Mouse (Mus musculus) midbrain, embryonic 10.5 days (tissue): ENCODE data around the gene Marc2. TPM values are rescaled to one million over a fixed set of nuclear protein-coding genes. Genes with fewer than 3 reads are reported as not detected.

Experiments used
- DNase-seq: peaks from one replicate; pipeline ENCODE4 v3.0.0-alpha.2; 2017; ENCODE audit warnings: low spot score
- H3K27ac ChIP-seq: fragments of 300-500 bp; sonication (generic); replicated peaks from 2 replicates; pipeline ENCODE4 v1.5.1; 2016; ENCODE audit warnings: mild to moderate bottlenecking
- H3K27me3 ChIP-seq: fragments of 300-500 bp; sonication (generic); 2 replicates; pipeline ENCODE4 v1.6.1; 2016; ENCODE audit warnings: low read depth, mild to moderate bottlenecking; ENCODE audit not compliant: poor library complexity, severe bottlenecking
- H3K36me3 ChIP-seq: fragments of 300-500 bp; sonication (generic); 2 replicates; pipeline ENCODE4 v1.6.1; 2016; ENCODE audit warnings: mild to moderate bottlenecking, moderate library complexity
- H3K4me1 ChIP-seq: fragments of 300-500 bp; sonication (generic); 2 replicates; pipeline ENCODE4 v1.6.1; 2016
- H3K4me3 ChIP-seq: fragments of 300-500 bp; sonication (generic); 2 replicates; pipeline ENCODE4 v1.5.1; 2016; ENCODE audit warnings: mild to moderate bottlenecking, moderate library complexity
- H3K9me3 ChIP-seq: fragments of 300-500 bp; sonication (generic); replicated peaks from 2 replicates; pipeline ENCODE4 v1.6.1; 2016; ENCODE audit warnings: mild to moderate bottlenecking
- WGBS: fragments of 180-500 bp; shearing (Covaris S2); methylation state at CpG from one replicate; pipeline ENCODE4 v1.1.7; 2016; 5-methylcytosine and 5-hydroxymethylcytosine counted together
- polyA plus RNA-seq: library from polyadenylated mRNA; unstranded; fragments of >200 nt; fragmentation: Nextera tagmentation; extraction: Ambion mirVana; gene quantifications from 2 replicates; pipeline ENCODE4 v1.2.1, GENCODE M21; 2016

Gene Marc2
- polyA plus RNA-seq, 1 experiment from 2014 or later = 85.7 TPM

GRCm38 (mm10) chr1:184786376-184787151, 59.7 kb downstream of the Marc2 start:
- Histone ChIP-seq H3K27me3 (no peaks in the 10 kb centered on the region), H3K27ac (no peak overlapping the region), H3K4me1 (no peaks in the 10 kb centered on the region), H3K36me3 (no peaks in the 10 kb centered on the region), H3K9me3 (no peaks in the 10 kb centered on the region), H3K4me3 (no peak overlapping the region)
- no peak for DNase-seq
- 70% methylated on average over 13 of the region's 13 CpGs for WGBS

- DNase-seq = no peak
- no peaks in the 10 kb centered on the region for H3K36me3 ChIP-seq
- H3K4me1 ChIP-seq = no peaks in the 10 kb centered on the region
- no peak overlapping the region for H3K27ac ChIP-seq
- no peaks in the 10 kb centered on the region for H3K27me3 ChIP-seq
- no peak overlapping the region for H3K4me3 ChIP-seq
- no peaks in the 10 kb centered on the region for H3K9me3 ChIP-seq
- 87% methylated on average over 4 of the region's 4 CpGs for WGBS
Measured at GRCm38 (mm10) chr1:184783641-184784040, 62.6 kb downstream of the Marc2 start.

- no peaks in the 10 kb centered on the region for H3K9me3 ChIP-seq
- no peak overlapping the region for H3K27ac ChIP-seq
- no peaks in the 10 kb centered on the region for H3K27me3 ChIP-seq
- 89% methylated on average over 14 of the region's 14 CpGs for WGBS
- no peak for DNase-seq
- H3K4me3 ChIP-seq = no peak overlapping the region
- peaks cover 2% of the 10 kb centered on the region; the same call in 1 of the 2 replicates for H3K4me1 ChIP-seq
- H3K36me3 ChIP-seq = no peaks in the 10 kb centered on the region
Measured at GRCm38 (mm10) chr1:184782161-184782513, 64.1 kb downstream of the Marc2 start.

DNA sequence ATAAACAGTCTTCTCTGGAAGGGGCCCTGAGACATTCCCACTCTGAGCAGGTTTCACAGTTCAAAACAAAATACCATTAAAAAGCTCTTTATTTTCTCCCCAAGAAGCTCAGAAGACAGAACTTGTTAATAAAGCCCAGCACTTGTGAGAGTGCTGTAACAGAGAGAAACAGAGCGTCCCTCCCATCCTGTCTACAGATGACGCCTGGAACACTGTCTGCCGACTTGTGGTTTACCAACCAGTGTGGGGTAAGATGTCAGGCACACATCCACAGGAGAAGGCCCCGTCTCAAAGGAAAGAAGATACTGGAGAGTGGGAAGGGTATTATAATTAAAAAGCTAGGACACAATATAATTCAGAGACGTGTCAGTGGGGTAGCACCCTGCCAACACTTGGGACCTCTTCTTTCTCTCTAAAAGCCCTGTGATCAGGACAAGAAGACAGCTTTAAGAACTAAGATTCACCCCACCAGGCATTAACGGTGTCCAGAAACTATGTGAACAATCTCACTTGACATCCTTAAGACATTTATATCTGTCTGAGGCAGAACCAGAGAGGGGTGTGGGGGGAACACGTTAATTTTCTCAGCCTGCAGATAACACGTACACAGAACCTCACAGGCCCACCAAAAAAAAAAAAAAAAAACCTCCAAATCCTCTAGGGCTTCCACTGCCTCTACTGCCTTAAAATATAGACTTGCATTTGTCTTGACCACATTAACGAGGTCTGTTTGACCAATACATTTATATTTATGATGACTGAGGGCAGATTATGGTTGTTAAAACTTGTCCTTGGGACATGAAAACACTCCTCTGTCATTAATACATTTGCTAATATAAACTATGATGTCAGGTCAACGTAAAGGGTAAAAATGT, 64.7 kb downstream of the Marc2 start:
- no peaks in the 10 kb centered on the region for H3K36me3 ChIP-seq
- H3K4me3 ChIP-seq = no peak overlapping the region
- no peak for DNase-seq
- no peaks in the 10 kb centered on the region for H3K27me3 ChIP-seq
- WGBS = 85% methylated on average over 10 of the region's 10 CpGs
- H3K27ac ChIP-seq = no peak overlapping the region
- H3K4me1 ChIP-seq = peaks cover 4% of the 10 kb centered on the region; the same call in 1 of the 2 replicates
- H3K9me3 ChIP-seq = no peaks in the 10 kb centered on the region

DNA sequence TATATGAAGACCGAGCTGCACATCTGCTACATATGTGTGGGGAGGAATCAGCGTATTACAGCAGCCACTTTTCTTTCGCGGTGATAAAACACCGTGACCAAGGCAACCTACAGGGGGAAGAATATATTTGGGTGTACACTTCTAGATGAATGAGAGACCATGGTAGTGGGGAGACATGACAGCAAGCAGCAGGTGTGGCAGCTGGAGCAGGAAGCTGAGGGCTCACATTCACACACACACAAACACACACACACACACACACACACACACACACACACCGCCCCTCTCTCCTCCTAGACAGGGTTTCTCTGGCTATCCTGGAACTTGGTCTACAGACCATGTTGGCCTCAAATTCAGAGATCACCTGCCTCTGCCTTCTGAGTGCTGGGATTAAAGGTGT, 68.1 kb downstream of the Marc2 start:
- no peaks in the 10 kb centered on the region for H3K9me3 ChIP-seq
- DNase-seq = no peak
- H3K4me3 ChIP-seq = no peak overlapping the region
- no peak overlapping the region for H3K27ac ChIP-seq
- H3K36me3 ChIP-seq = no peaks in the 10 kb centered on the region
- peaks cover 4% of the 10 kb centered on the region; the same call in 1 of the 2 replicates for H3K4me1 ChIP-seq
- H3K27me3 ChIP-seq = no peaks in the 10 kb centered on the region
- 94% methylated on average over 6 of the region's 6 CpGs for WGBS

GRCm38 (mm10) chr1:184777061-184777795, 69.0 kb downstream of the Marc2 start:
- no peaks in the 10 kb centered on the region for H3K27me3 ChIP-seq
- no peaks in the 10 kb centered on the region for H3K36me3 ChIP-seq
- WGBS = 35% methylated on average over 22 of the region's 22 CpGs
- peaks cover 4% of the 10 kb centered on the region; the same call in 1 of the 2 replicates for H3K4me1 ChIP-seq
- DNase-seq = no peak
- H3K9me3 ChIP-seq = no peaks in the 10 kb centered on the region
- H3K27ac ChIP-seq = no peak overlapping the region
- no peak overlapping the region for H3K4me3 ChIP-seq

GRCm38 (mm10) chr1:184775289-184775688, 71.0 kb downstream of the Marc2 start:
- no peak for DNase-seq
- H3K27me3 ChIP-seq = peaks cover 10% of the 10 kb centered on the region
- H3K36me3 ChIP-seq = no peaks in the 10 kb centered on the region
- no peak overlapping the region for H3K27ac ChIP-seq
- WGBS = 56% methylated on average over 9 of the region's 9 CpGs
- no peak overlapping the region for H3K4me3 ChIP-seq
- no peaks in the 10 kb centered on the region for H3K9me3 ChIP-seq
- H3K4me1 ChIP-seq = peaks cover 12% of the 10 kb centered on the region

GRCm38 (mm10) chr1:184771891-184772249, 74.4 kb downstream of the Marc2 start:
- WGBS = 11% methylated on average over 9 of the region's 9 CpGs
- Histone ChIP-seq H3K36me3 (no peaks in the 10 kb centered on the region), H3K27me3 (peaks cover 10% of the 10 kb centered on the region), H3K27ac (no peak overlapping the region), H3K4me1 (peaks cover 8% of the 10 kb centered on the region), H3K4me3 (no peak overlapping the region; the same call in 1 of the 2 replicates), H3K9me3 (no peaks in the 10 kb centered on the region)
- DNase-seq = no peak

GRCm38 (mm10) chr1:184771202-184771890, 74.9 kb downstream of the Marc2 start:
- no peak overlapping the region for H3K27ac ChIP-seq
- H3K27me3 ChIP-seq = peaks cover 10% of the 10 kb centered on the region
- H3K4me1 ChIP-seq = peaks cover 8% of the 10 kb centered on the region
- WGBS = 32% methylated on average over 18 of the region's 18 CpGs
- H3K9me3 ChIP-seq = no peaks in the 10 kb centered on the region
- H3K4me3 ChIP-seq = no peak overlapping the region; the same call in 1 of the 2 replicates
- no peaks in the 10 kb centered on the region for H3K36me3 ChIP-seq
- DNase-seq = peak; percentile 82

DNA sequence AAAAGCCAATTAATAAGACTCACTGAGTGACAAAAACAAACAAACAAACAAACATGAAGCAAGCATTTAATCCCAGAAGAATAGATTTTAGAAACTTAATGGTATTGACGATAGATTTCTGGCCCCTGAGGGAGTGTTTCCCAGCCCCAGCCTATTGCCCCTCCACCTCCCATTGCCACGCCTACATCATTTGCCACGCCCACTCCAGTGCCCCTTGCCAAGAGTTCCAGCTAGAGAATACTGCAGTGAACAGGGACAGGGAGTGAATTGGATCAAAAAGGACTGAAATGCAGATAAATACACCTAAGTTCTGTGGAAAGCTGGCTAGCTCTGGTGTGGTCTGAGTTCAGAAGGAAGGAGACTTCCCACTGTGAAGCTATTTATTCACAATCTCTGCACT, 82.4 kb downstream of the Marc2 start:
- H3K27me3 ChIP-seq = no peaks in the 10 kb centered on the region

More for the DNA sequence above, 82.4 kb downstream of the Marc2 start:
- no peak overlapping the region for H3K27ac ChIP-seq
- no peak overlapping the region for H3K4me3 ChIP-seq
- no peaks in the 10 kb centered on the region for H3K9me3 ChIP-seq
- WGBS = 56% methylated on average over 3 of the region's 3 CpGs
- H3K4me1 ChIP-seq = no peaks in the 10 kb centered on the region
- H3K36me3 ChIP-seq = no peaks in the 10 kb centered on the region
- no peak for DNase-seq
